Mouse (Mus musculus) mouse embryonic stem cell (cell line): Measurements from ENCODE around the gene Telo2.
"Not testable (repeated sequence)": the region's sequence is repeated elsewhere in the genome, so short reads cannot be mapped to it uniquely, and the experiment has no call there.

Source experiments
- in situ Hi-C, 2 experiments: fragments of 300-500 bp; cut with MboI; formaldehyde crosslinking; loops; 1 replicate in 1 of 2; 3 replicates in 1 of 2; pipeline ENCODE4 v1.14.3; 2019 to 2020; ENCODE audit warnings: low sequenced_read_pairs in 2 of 2, low pct_unique_long_range_greater_than_20kb in 1 of 2, mixed read lengths in 1 of 2; ENCODE audit not compliant: unreplicated experiment in 1 of 2

Telo2 gene

GRCm38 (mm10) chr17:25115664-25116432 is at the start of gene Telo2:
TSS of gene Telo2 (minus strand) at chr17:25115967.
- in situ Hi-C loops: no loop called here

- in situ Hi-C loops: no loop called here
These were observed 49.0 kb upstream of the Telo2 start for GRCm38 (mm10) chr17:25164770-25165169.

- in situ Hi-C loops: no loop called here
These were observed 47.6 kb upstream of the Telo2 start for GRCm38 (mm10) chr17:25163387-25163786.

- in situ Hi-C loops: no loop called here
These were observed 46.4 kb upstream of the Telo2 start, which contains the start of gene Ccdc154 for GRCm38 (mm10) chr17:25162161-25162560. TSS of gene Ccdc154 (plus strand) at chr17:25162461.

GRCm38 (mm10) chr17:25139960-25140359 is 24.2 kb upstream of the Telo2 start:
- in situ Hi-C loops: no loop called here

- in situ Hi-C loops: no loop called here
These were observed 23.0 kb upstream of the Telo2 start for GRCm38 (mm10) chr17:25138803-25139202.

- in situ Hi-C loops: no loop called here
These were observed 19.9 kb upstream of the Telo2 start for GRCm38 (mm10) chr17:25135622-25136021.

GRCm38 (mm10) chr17:25133275-25133698 is 17.5 kb upstream of the Telo2 start, which contains the start of gene Clcn7:
TSS of gene Clcn7 (plus strand) at chr17:25133391.
- in situ Hi-C loops: no loop called here

GRCm38 (mm10) chr17:25130060-25130459 is 14.3 kb upstream of the Telo2 start:
- in situ Hi-C loops: no loop called here

GRCm38 (mm10) chr17:25127681-25128080 is 11.9 kb upstream of the Telo2 start:
- in situ Hi-C loops: no loop called here

GRCm38 (mm10) chr17:25127079-25127478 is 11.3 kb upstream of the Telo2 start:
- in situ Hi-C loops: no loop called here

- in situ Hi-C loops: not testable (repeated sequence)
These were observed 9.8 kb upstream of the Telo2 start for GRCm38 (mm10) chr17:25125442-25126060.

- in situ Hi-C loops: no loop called here
These were observed 8.2 kb upstream of the Telo2 start for GRCm38 (mm10) chr17:25123979-25124378.

- in situ Hi-C loops: no loop called here
These were observed 4.6 kb upstream of the Telo2 start, which contains the start of gene Ptx4 for GRCm38 (mm10) chr17:25120406-25120805. TSS of gene Ptx4 (plus strand) at chr17:25120760.

GRCm38 (mm10) chr17:25117263-25117662 is 1.5 kb upstream of the Telo2 start:
- in situ Hi-C loops: no loop called here

- in situ Hi-C loops: no loop called here
These were observed 690 bp downstream of the Telo2 start for GRCm38 (mm10) chr17:25114908-25115645.

GRCm38 (mm10) chr17:25112423-25112810 is 3.4 kb downstream of the Telo2 start:
- in situ Hi-C loops: no loop called here

GRCm38 (mm10) chr17:25111739-25112422 is 3.9 kb downstream of the Telo2 start:
- in situ Hi-C loops: no loop called here

GRCm38 (mm10) chr17:25111220-25111619 is 4.5 kb downstream of the Telo2 start:
- in situ Hi-C loops: no loop called here
